Mouse (Mus musculus): ENCODE data around the gene Far1.

Gene Far1

GRCm38 (mm10) chr7:113513286-113513962 is at the start of gene Far1:
Gene Far1 (plus strand): TSS chr7:113513834.
- DNase-seq (ENCODE audit: low read depth), result peak; percentile 97

GRCm38 (mm10) chr7:113468345-113468744 is 45.3 kb upstream of the Far1 start:
- DNase-seq (ENCODE audit: low read depth), result no peak

- no peak for DNase-seq (ENCODE audit: low read depth)
Observed at GRCm38 (mm10) chr7:113470671-113471070, 43.0 kb upstream of the Far1 start.

GRCm38 (mm10) chr7:113471653-113472052 is 42.0 kb upstream of the Far1 start:
- DNase-seq (ENCODE audit: low read depth), result no peak

- DNase-seq (ENCODE audit: low read depth), result no peak
Observed at GRCm38 (mm10) chr7:113495792-113496191, 17.8 kb upstream of the Far1 start.

- no peak for DNase-seq (ENCODE audit: low read depth)
Observed at GRCm38 (mm10) chr7:113498413-113498812, 15.2 kb upstream of the Far1 start.

- no peak for DNase-seq (ENCODE audit: low read depth)
Observed at GRCm38 (mm10) chr7:113499821-113500220, 13.8 kb upstream of the Far1 start.

- no peak for DNase-seq (ENCODE audit: low read depth)
Observed at GRCm38 (mm10) chr7:113502453-113502852, 11.2 kb upstream of the Far1 start.

- no peak for DNase-seq (ENCODE audit: low read depth)
Observed at GRCm38 (mm10) chr7:113505047-113505446, 8.6 kb upstream of the Far1 start.

- no peak for DNase-seq (ENCODE audit: low read depth)
Observed at GRCm38 (mm10) chr7:113505516-113506045, 8.1 kb upstream of the Far1 start.

- no peak for DNase-seq (ENCODE audit: low read depth)
Observed at GRCm38 (mm10) chr7:113507846-113508245, 5.8 kb upstream of the Far1 start.

GRCm38 (mm10) chr7:113511396-113511795 is 2.2 kb upstream of the Far1 start:
- no peak for DNase-seq (ENCODE audit: low read depth)

- DNase-seq (ENCODE audit: low read depth), result no peak
Observed at GRCm38 (mm10) chr7:113512527-113513285, 928 bp upstream of the Far1 start.

- DNase-seq (ENCODE audit: low read depth), result no peak
Observed at GRCm38 (mm10) chr7:113513963-113514649, 472 bp downstream of the Far1 start.

GRCm38 (mm10) chr7:113515831-113516230 is 2.2 kb downstream of the Far1 start:
- no peak for DNase-seq (ENCODE audit: low read depth)

- no peak for DNase-seq (ENCODE audit: low read depth)
Observed at GRCm38 (mm10) chr7:113518419-113518818, 4.8 kb downstream of the Far1 start.

GRCm38 (mm10) chr7:113518961-113519360 is 5.3 kb downstream of the Far1 start:
- no peak for DNase-seq (ENCODE audit: low read depth)

GRCm38 (mm10) chr7:113543158-113543557 is 29.5 kb downstream of the Far1 start:
- no peak for DNase-seq (ENCODE audit: low read depth)

GRCm38 (mm10) chr7:113551742-113552463 is 38.3 kb downstream of the Far1 start:
- DNase-seq (ENCODE audit: low read depth), result no peak

- DNase-seq (ENCODE audit: low read depth), result no peak
Observed at GRCm38 (mm10) chr7:113552508-113552907, 38.9 kb downstream of the Far1 start.

- DNase-seq (ENCODE audit: low read depth), result no peak
Observed at GRCm38 (mm10) chr7:113556138-113556537, 42.5 kb downstream of the Far1 start.

GRCm38 (mm10) chr7:113566892-113567291 is 53.3 kb downstream of the Far1 start:
- DNase-seq (ENCODE audit: low read depth), result no peak

Measured in fibroblast of lung, adult 2 months (primary cell).